8 mouse cellular contexts compared by ENCODE assay signal in genomic region chr11:36221271-36221975, GRCm38 (mm10).
DNase-seq lines count a peak whose midpoint lies in the region; ATAC-seq and TF ChIP-seq lines count a peak whose summit lies in the region.

No protein-coding gene starts in this region.

- peaks cover 2% of the 10 kb centered on the region; the same call in 1 of the 2 replicates for H3K4me1 ChIP-seq in lung, embryonic 14.5 days (ENCODE audit: insufficient read depth)

- peak overlapping the region; percentile 50 for H3K4me2 ChIP-seq in lung, embryonic 14.5 days

- CTCF ChIA-PET in Patski (lab: Charles Lee), result interaction anchor here (0.7 kb wide), 1 partner anchor 9 kb away, joined by 3 read pairs; no protein-coding TSS in a partner anchor

- TF ChIP-seq CTCF in Patski (IDR thresholded peaks at IDR 0.05), result peak; percentile 81
- TF ChIP-seq CTCF in lung, embryonic 14.5 days (IDR thresholded peaks at IDR 0.05; ENCODE audit: low read depth), result peak; percentile 90

- peaks cover 47% of the 10 kb centered on the region for H3K27me3 ChIP-seq in Patski
- H3K27me3 ChIP-seq in lung, embryonic 14.5 days (ENCODE audit: insufficient read depth, low read length), result no peaks in the 10 kb centered on the region

- POLR2A ChIA-PET in Patski (lab: Charles Lee), result no interaction called here

- ATAC-seq in Patski, result peak; percentile 92
- peak; percentile 82 for ATAC-seq in lung, embryonic 14.5 days (ENCODE audit: insufficient read depth)

- 18% methylated on average over 10 of the region's 10 CpGs for WGBS in lung, embryonic 14.5 days

- H3K4me3 ChIP-seq in lung, embryonic 14.5 days (ENCODE audit: low read depth, low read length), result no peak overlapping the region; the same call in 1 of the 2 replicates

- in situ Hi-C loops in Patski (cut with MboI; ENCODE audit: low pct_unique_long_range_greater_than_20kb), result no loop called here

- H3K36me3 ChIP-seq in lung, embryonic 14.5 days (ENCODE audit: insufficient read depth), result no peaks in the 10 kb centered on the region

- no peak overlapping the region for H3K9ac ChIP-seq in lung, embryonic 14.5 days

- no peak for DNase-seq in Patski (ENCODE audit: low read depth, low spot score)
- peak; percentile 90 for DNase-seq in cerebellum, adult 9-10 months
- peak; percentile 90 for DNase-seq in forelimb bud, embryonic 11.5 days (ENCODE audit: low read depth, low spot score)
- DNase-seq in heart, postnatal 4 days, result peak; percentile 88
- peak; percentile 53 to 81 for DNase-seq in layer of hippocampus, adult 18-20 months (ENCODE audit: low spot score in 2 of 2)
- DNase-seq in lung, embryonic 14.5 days, result peak; percentile 92
- peak; percentile 57 for DNase-seq in retina, adult 2 months (ENCODE audit: low read depth, low spot score)
- no peak for DNase-seq in T-cell, adult 2 months (ENCODE audit: low spot score)

- H3K9me3 ChIP-seq in lung, embryonic 14.5 days (ENCODE audit: low read depth, low read length), result no peaks in the 10 kb centered on the region

- H3K27ac ChIP-seq in lung, embryonic 14.5 days (ENCODE audit: low read depth), result no peak overlapping the region

Comparison
In these comparisons a context has a peak if more than half of its experiments do, and no peak if none do; other contexts are left out.
1. DNase-seq: peak in cerebellum, adult 9-10 months (single experiment), forelimb bud, embryonic 11.5 days (single experiment), heart, postnatal 4 days (single experiment), layer of hippocampus, adult 18-20 months (2 of 2), lung, embryonic 14.5 days (single experiment) and retina, adult 2 months (single experiment); none in Patski (single experiment) and T-cell, adult 2 months (single experiment).